Mouse (Mus musculus) spleen, adult 2 months (tissue): ENCODE measurements around the gene Cdh23. TPM values are rescaled to one million over a fixed set of nuclear protein-coding genes. Genes with fewer than 3 reads are reported as not detected.
"Not testable (repeated sequence)": the region's sequence is repeated elsewhere in the genome, so short reads cannot be mapped to it uniquely, and the experiment has no call there.

Source experiments
- DNase-seq, 2 experiments: peaks; one replicate each; pipeline versions ENCODE4 v3.0.0 to v3.0.0-alpha.2; 2012 to 2021; ENCODE audit warnings: low spot score in 2 of 2, low read depth in 1 of 2
- H3K27ac ChIP-seq: fragments of 200-500 bp; 2 replicates; pipeline ENCODE4 v1.5.1; 2012; ENCODE audit warnings: low read length, inconsistent platforms; ENCODE audit not compliant: insufficient read depth
- H3K27me3 ChIP-seq: fragments of 200-500 bp; 2 replicates; pipeline ENCODE4 v1.6.1; 2012; ENCODE audit warnings: mild to moderate bottlenecking, moderate library complexity, low read length, inconsistent platforms; ENCODE audit not compliant: control insufficient read depth, insufficient read depth
- H3K36me3 ChIP-seq: fragments of 200-500 bp; 2 replicates; pipeline ENCODE4 v1.6.1; 2012; ENCODE audit warnings: mild to moderate bottlenecking, low read length, inconsistent platforms; ENCODE audit not compliant: control insufficient read depth, insufficient read depth
- H3K4me1 ChIP-seq: fragments of 200-500 bp; 2 replicates; pipeline ENCODE4 v1.6.1; 2011; ENCODE audit warnings: inconsistent platforms; ENCODE audit not compliant: control insufficient read depth, insufficient read depth, insufficient read length
- H3K4me3 ChIP-seq: fragments of 200-500 bp; 2 replicates; pipeline ENCODE4 v1.5.1; 2011; ENCODE audit warnings: mild to moderate bottlenecking, inconsistent platforms; ENCODE audit not compliant: insufficient read depth, insufficient read length; ENCODE audit errors: extremely low read depth
- CTCF ChIP-seq: fragments of 200-500 bp; IDR thresholded peaks from 2 replicates; pipeline ENCODE4 v1.5.1; 2011; ENCODE audit warnings: mild to moderate bottlenecking, inconsistent platforms; ENCODE audit not compliant: insufficient read depth, insufficient read length, insufficient replicate concordance; ENCODE audit errors: extremely low read depth
- POLR2A ChIP-seq: fragments of 200-500 bp; IDR thresholded peaks from 2 replicates; pipeline ENCODE4 v1.6.1; 2011; ENCODE audit warnings: low read depth, low read length, inconsistent platforms
- whole genome bisulfite sequencing: fragments of 180-500 bp; shearing (Covaris S2); methylation state at CpG from one replicate; pipeline ENCODE4 v1.1.7; 2018; 5-methylcytosine and 5-hydroxymethylcytosine counted together
- polyA plus RNA-seq: library from polyadenylated mRNA; depleted of rRNA; stranded (reverse); fragments of >200 nt; gene quantifications from 2 replicates; pipeline ENCODE4 v1.2.3, GENCODE M21; 2012; rRNA removed

Gene Cdh23
- polyA plus RNA-seq, result 2.1 and 2.7 TPM in 2 replicates

DNA sequence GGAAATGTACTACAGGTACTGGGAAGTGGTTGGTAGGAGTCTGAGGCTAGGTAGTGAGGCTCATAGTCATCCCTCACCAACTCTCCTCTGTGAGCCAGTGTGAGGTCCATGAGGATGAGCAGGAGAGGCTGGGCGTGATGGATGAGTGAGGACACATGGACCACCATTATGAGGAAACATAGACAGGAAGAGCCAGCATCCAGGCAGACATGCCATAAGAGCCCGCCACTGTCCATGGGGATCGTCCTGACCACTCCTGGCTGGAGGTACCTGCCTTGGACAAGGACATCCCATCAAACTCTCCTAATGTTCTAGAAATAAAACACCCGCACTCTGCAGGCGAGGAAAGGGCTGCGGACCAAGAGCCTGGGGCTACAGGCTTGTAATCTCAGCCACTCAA is at the start of gene Cdh23:
TSS of gene Cdh23 (minus strand) at position 101 of the 400 bp plus-strand sequence.
- TF ChIP-seq CTCF (no peak), POLR2A (no peak)
- H3K27ac ChIP-seq, result peak within 1 kb of the TSS; percentile 83
- H3K4me1 ChIP-seq, result peaks cover 18% of the 10 kb centered on the region; the same call in 1 of the 2 replicates
- no peak for DNase-seq
- no peak within 1 kb of the TSS for H3K4me3 ChIP-seq
- no peaks in the 10 kb centered on the region for H3K27me3 ChIP-seq
- no peaks in the 10 kb centered on the region for H3K36me3 ChIP-seq
- 93% methylated on average over 6 of the region's 6 CpGs for WGBS

DNA sequence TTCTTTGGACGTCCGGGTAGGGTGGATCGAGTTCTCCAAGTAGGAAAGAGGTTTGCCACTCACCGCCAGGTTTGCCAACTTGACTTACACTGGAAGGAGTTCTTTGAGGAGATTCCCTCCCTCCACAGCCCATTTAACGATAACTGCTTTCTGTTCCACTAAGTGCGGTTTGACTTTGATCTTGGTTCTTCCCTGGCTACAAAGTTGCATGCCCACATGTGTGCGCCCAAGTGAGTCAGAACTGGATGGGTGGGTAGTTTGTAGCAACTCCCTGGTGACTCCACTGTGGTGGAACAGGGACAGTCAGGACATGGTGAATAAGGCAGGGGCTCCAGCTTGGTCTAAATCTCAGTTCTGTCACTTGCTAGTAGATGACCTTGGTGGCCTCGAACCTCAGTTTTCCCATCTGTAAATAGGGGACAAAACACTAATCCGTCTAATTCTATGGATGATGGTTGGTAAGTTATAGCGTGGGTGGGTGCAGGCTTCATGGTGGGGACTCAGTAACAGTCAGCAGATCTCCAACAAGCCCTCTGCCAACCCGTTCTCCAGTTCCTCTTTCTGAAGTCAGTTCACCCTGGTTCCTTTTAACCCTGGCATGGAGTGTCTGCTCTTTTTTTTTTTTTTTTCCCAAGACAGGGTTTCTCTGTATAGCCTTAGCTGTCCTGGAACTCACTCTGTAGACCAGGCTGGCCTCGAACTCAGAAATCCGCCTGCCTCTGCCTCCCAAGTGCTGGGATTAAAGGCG is 48.4 kb upstream of the Cdh23 start:
- WGBS, result 47% methylated on average over 14 of the region's 14 CpGs
- DNase-seq, result no peak

DNA sequence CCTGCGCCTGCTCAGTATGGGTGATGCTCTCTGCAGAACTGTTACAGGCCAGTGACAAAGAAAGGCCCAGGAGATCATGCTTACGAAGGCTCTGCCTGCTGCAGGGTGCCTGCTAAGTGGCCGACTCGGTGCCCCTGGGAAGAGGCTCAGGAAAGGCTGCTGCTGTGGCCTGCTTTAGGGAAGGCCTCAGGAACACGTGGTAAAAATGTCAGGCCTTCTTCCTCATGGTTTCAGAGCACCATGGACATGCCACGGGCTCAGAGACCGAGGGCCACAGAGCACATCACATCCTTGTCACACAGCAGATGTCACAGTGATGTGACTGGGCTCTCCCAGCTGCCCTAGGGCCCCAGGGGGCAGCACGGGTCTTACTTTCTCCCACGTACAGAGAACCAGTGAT is 47.4 kb upstream of the Cdh23 start:
- DNase-seq, result no peak
- WGBS, result 46% methylated on average over 9 of the region's 9 CpGs
- H3K27ac ChIP-seq, result peak overlapping the region; percentile 47; the same call in 1 of the 2 replicates
- H3K36me3 ChIP-seq, result 0 out of 2 replicates have a peak, but pooled peaks cover 3% of the 10 kb centered on the region
- H3K4me1 ChIP-seq, result peaks cover 54% of the 10 kb centered on the region
- TF ChIP-seq POLR2A (no peak), CTCF (no peak)
- no peaks in the 10 kb centered on the region for H3K27me3 ChIP-seq
- no peak overlapping the region for H3K4me3 ChIP-seq

More for the DNA sequence above, 48.4 kb upstream of the Cdh23 start:
- peak overlapping the region; percentile 64 for H3K27ac ChIP-seq
- no peak overlapping the region for H3K4me3 ChIP-seq
- no peaks in the 10 kb centered on the region for H3K27me3 ChIP-seq
- 0 out of 2 replicates have a peak, but pooled peaks cover 3% of the 10 kb centered on the region for H3K36me3 ChIP-seq
- peaks cover 48% of the 10 kb centered on the region for H3K4me1 ChIP-seq
- TF ChIP-seq POLR2A (no peak), CTCF (no peak)

DNA sequence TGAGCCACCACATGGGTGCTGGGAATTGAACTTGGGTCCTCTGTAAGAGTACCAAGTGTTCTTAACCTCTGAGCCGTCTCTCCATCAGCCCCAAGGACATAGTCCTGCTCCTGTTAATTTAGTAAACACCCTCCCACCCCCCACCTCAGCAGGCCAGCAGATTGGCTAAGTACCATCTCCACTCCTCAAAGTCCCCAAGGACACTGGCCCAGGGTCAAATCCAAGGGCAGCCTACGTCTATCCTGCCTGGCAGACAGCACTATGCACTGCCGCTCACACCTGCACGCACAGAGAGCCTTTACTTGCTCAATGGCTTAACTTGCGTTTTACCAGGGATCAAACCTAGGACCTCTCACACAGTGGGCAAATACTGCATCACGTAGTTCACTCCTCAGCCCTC is 46.7 kb upstream of the Cdh23 start:
- H3K4me1 ChIP-seq, result peaks cover 57% of the 10 kb centered on the region
- no peak for TF ChIP-seq CTCF
- no peak for TF ChIP-seq POLR2A
- no peak overlapping the region for H3K27ac ChIP-seq
- no peaks in the 10 kb centered on the region for H3K36me3 ChIP-seq
- DNase-seq, result no peak
- WGBS, result 84% methylated on average over 6 of the region's 6 CpGs
- no peak overlapping the region for H3K4me3 ChIP-seq
- H3K27me3 ChIP-seq, result no peaks in the 10 kb centered on the region

DNA sequence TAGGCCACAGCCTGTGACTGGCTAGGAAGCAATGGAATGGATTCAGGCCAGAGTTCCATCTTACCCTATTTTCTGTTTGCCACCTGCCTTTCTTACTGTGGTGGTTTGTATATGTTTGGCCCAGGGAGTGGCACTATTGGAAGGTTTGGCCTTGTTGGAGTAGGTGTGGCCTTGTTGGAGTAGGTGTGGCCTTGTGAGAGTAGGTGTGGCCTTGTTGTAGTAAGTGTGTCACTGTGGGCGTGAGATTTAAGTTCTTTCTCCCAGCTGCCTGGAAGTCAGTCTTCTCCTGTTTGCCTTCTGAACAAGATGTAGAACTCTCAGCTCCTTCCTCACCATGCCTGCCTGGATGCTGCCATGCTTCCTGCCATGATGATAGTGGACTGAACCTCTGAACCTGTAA is 46.0 kb upstream of the Cdh23 start:
- H3K27ac ChIP-seq, H3K36me3 ChIP-seq, H3K27me3 ChIP-seq, DNase-seq, H3K4me3 ChIP-seq: not testable (repeated sequence)
- peaks cover 59% of the 10 kb centered on the region for H3K4me1 ChIP-seq
- WGBS, result 79% methylated on average over 1 of the region's 1 CpGs

DNA sequence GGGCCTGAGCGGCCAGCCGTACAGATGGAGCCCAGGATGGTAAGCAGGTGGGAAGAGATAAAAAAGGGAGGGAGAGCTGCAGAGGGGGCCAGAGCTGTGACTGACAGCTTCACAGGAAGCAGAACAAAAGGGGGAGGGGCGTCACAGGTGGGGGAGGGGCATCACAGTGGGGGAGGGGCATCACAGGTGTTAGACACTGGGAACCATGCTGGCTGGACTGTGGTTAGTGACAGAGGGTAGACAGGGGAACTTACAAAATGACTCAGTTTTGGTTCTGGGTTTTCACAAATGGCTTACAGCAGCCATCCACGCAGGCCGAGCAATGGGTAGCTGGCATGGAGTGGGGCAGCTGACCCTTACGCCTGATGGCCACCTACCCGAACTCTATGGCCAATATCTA is 45.1 kb upstream of the Cdh23 start:
- H3K27ac ChIP-seq, result peak overlapping the region; percentile 76
- no peak for DNase-seq
- H3K4me3 ChIP-seq, result no peak overlapping the region
- no peaks in the 10 kb centered on the region for H3K27me3 ChIP-seq
- 52% methylated on average over 7 of the region's 7 CpGs for WGBS
- no peak for TF ChIP-seq CTCF
- no peak for TF ChIP-seq POLR2A
- peaks cover 4% of the 10 kb centered on the region; the same call in 1 of the 2 replicates for H3K36me3 ChIP-seq
- H3K4me1 ChIP-seq, result peaks cover 52% of the 10 kb centered on the region

DNA sequence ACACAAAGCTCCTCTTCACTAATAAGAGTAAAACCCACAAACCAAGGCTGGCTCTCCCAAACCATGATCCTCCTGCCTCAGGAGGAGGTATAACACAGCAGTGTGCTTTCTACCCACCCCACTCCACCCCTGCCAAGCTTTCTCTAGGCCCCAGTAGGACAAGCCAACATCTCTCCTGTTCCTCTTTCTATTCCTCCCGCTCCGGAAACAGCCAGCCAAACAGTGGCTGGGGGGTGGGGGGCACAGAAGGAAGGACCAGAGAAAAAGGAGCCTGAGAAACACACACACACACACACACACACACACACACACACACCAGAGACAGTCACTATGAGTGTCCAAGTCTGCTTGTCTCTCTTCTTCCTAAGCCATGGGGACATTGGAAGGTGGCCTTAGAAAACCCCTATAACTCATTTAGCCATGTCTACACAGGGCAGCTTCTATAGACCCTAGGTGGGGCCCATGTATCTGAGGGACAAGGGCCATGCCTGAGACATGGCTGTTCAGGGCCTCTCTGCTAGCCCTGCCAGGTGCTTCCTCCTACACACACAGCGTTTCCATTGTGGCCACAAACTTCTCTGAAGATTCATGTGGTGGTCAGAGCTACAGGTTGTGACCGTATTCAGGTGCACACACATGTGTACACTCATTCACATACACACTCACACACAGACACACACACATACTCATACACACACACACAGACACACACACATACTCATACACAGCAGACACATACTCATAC is 43.5 kb upstream of the Cdh23 start:
- 8% methylated on average over 4 of the region's 4 CpGs for WGBS
- DNase-seq, result no peak
- Histone ChIP-seq H3K27ac (peak overlapping the region; percentile 60), H3K27me3 (no peaks in the 10 kb centered on the region), H3K4me1 (peaks cover 43% of the 10 kb centered on the region; the same call in 1 of the 2 replicates), H3K36me3 (peaks cover 4% of the 10 kb centered on the region; the same call in 1 of the 2 replicates), H3K4me3 (no peak overlapping the region)
- TF ChIP-seq POLR2A, result no peak
- TF ChIP-seq CTCF, result no peak
